Mouse (Mus musculus) urinary bladder, postnatal 4 days (tissue): Measurements from ENCODE around the gene Garnl3.
A peak's percentile ranks its signal among the peaks of the same experiment; 100 is the strongest.

Experiments
- DNase-seq, 2 experiments: peaks; one replicate each; pipeline ENCODE4 v3.0.0; 2021 to 2022; ENCODE audit warnings: low spot score in 2 of 2

The Garnl3 gene

DNA sequence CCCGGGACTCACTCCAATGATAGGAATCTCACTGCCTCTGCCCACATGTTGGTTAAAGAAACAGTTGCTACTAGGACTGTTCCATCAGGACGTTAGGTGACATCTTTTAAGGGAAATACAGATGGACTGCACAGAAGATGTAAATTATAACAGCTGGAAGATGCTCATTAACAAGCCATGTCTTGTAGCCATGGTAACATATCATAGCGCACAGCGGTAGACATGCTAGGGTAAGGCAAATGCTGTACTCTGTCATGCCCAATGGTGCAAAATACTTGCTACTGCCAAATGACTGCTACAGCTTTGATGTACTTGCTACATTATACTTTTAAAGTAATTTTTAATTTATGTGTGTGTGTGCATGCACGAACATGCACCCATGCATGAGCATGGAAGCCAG is 154.3 kb downstream of the Garnl3 start:
- no peak for DNase-seq

DNA sequence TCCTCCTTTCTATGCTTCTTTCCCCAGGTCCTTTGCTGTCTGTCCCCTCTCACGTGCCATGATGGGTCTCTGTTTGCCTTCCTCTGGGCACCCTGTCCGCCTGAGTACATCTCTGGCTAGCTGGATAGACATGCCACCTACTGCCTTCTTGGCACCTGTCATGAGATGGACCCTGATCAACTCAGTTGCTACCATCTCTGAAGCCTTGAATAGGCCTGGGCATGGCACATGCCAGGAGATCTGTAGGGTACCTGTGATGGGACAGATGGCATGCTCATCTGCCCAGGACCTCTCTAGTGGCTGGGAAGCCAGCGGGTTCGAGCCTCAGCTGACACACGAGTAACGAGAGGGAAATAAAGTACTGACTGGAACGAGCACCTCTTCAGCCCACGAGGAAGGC is 157.2 kb downstream of the Garnl3 start:
- DNase-seq, result no peak

DNA sequence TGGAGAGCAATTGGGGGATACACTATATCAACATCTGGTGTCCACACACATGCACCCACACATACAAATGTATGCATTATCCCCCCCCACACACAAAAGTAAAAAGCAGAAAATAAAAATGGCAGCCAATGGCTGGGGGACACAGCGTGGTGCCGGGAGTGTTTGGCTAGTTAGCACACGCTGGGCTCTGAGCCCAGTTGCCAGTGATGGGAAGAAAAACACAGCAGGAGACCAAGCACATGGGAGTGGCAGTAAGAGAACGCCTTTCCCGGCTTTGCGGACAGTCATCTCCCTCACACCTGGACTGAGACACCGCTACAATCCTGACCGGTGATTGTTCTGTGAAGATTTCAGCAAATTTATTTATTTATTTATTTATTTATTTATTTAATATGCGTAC is 160.2 kb downstream of the Garnl3 start:
- DNase-seq, result no peak

DNA sequence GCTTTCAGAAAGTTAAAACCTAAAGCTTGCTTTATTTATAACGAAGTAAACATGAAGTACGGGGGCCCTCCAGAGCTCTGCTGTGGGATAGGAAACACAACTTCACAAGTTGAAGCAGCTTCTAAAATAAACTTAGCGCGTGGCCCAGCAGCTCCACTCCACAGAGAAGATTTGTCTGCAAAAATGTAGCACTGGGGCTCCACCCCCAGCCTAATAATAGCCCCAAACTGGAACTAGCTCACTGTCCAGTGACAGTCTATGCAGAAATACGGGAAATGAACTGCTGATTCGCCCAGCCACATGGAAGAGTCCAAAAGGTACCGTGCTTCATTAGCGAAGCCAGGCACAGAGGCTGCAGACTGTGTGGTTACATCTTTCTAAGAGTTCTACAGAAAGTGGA is 162.1 kb downstream of the Garnl3 start:
- no peak for DNase-seq

DNA sequence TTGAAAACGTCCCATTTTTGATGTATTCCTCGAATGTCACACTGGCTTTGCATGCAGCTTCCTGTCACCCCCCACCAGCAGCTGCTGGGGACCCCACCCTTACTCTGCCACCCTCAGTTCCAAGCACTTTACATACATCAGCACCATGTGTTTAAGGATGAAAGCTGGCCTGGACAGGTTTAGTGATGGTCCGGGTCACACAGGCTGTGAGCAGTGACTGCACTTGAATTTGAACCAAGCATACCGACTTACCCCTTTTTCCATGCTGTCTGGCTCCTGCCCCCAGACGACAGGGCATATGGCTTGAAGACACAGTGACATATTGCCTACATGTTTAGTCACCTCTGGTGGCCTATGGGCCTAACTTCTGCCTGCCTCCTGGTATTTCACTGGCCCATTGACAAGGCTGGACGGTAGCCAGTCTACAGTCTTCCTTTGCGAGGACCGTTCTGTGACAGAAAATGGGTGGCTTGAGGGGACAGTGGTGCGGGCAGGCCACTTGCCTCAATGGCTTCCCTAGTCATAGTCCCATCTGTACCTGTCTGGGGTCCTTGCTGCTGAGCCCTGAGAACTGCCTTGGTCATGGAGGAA is 163.3 kb downstream of the Garnl3 start:
- no peak for DNase-seq

DNA sequence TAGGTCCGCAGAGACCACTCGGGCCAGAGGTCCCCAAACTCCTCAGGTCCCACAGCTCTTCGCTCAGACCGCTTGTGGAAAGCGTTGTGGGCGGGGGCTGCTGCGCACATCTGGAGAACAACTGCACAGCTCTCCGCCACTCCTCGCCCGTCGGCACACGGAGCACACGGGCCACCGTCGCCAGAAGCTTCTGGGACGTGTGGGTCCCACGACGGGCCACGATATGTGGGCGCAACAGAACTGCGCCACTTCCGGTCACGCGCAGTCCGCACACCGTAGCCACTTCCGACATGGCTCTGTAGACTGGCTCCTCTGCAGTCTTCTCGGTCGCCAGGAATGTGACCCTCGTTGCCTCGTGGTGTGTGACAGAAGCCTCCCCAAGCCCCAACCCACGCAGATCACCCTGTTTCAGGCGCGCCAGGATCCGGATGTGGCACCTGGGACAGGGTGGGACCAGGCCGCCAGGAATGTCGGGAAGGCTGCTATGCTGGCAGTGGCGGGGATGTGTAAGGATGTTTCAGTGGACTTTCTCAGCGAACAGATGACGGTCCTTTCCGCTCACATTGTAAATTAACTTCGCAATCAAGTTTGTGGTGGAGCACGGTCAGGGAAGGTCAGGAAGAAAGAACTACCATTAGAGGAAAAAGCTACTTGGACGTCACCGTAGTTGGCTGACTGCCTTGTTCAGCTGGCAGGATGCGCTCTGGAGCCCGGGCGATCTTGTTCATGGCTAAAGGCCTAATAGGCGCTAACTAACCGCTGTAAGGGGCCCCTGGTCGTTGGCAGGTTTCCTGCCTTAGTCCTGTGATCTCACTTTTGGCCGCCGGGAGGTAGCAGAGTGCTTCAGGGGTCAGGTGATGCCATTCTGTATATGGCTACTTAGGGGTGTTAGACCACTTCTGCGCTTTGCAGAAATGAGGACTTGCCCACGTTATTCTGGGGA is 164.5 kb downstream of the Garnl3 start:
- peak; percentile 77 to 84 for DNase-seq

DNA sequence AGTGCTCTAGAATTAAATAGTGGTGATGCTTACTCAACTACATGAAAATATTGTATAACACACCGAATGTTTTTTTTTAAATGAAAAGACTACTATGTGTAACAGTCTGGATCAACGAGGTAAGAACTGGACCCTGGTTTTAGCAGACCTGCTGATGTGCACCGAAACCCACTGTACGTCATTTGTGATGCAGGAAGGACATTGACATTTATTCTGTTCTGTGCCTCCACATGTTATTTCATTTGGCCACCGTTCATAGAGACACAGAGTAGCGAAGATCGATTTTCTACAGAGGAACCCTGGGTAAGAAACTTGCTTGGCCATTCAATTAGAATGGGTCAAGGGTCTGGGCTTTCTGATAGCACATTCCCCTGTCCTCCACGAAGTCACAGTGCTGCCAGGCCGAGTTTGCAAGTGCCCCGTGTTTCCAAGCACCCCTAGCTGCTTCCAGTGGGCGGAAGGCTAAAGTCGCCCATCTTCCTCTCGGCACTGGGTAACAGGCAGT is 165.2 kb downstream of the Garnl3 start:
- no peak for DNase-seq

DNA sequence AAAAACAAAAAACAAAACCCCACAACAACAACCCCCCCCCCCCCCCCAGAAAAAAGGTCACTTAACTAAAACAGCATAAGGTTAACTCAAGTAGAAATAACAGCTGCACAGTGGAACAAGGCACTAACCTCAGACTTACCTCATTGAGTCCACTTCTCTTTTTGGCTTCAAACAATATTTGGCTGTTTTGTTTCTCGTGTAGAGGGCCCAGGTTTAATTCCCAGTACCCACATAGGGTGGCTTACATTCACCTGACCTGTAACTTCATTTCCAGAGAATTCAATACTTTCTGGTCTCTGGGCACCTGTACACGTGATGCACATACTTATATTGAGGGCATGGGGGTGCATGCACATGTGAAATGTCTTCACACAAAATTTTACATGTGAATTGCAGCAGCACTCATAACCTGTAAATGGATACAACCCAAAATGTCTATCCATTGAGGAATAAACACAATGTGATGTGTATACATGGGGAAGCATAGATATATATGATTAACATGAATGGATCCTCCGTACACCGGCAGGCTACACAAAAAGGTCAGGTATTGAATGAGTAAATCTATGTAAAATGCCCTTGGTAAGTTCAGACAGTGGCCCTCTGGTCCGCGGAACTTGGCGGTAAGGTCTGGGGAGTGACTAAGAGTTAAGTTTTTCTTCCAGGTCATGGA is 165.8 kb downstream of the Garnl3 start:
- DNase-seq, result no peak

DNA sequence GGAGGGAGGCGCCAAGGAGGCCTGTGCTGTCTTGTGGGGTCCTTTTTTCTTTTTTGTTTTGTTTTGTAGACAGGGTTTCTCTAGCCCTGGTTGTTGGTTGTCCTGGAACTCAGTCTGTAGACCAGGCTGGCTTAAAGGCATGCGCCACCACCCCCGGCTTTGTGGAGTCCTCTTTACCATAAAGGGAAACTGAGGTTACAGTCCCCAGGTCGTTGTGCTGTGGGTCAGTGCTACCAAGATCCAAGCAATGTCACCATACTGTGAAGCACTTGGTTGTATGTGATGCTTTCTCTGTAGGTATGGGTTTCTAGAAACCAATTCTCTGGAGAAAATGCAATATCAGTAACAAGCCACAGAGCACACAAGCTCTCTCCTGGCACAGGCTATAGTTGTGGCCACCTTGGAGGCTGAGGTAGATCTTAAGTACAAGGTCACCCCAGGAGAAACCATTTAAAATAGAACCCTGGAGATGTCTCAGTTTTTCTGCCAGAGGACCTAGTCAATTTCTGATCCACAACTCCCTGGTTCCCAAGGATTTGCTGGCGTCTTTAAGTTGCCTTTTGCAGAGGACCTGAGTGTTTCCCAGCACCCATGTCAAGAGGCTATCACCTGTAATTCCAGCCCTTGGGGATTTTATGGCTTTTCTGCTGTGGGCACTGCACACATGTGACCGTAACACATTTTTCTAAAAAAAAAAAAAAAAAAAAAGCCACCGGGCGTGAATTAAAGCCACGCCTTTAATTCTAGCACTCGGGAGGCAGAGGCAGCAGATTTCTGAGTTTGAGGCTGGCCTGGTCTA is 166.6 kb downstream of the Garnl3 start:
- DNase-seq, result no peak

DNA sequence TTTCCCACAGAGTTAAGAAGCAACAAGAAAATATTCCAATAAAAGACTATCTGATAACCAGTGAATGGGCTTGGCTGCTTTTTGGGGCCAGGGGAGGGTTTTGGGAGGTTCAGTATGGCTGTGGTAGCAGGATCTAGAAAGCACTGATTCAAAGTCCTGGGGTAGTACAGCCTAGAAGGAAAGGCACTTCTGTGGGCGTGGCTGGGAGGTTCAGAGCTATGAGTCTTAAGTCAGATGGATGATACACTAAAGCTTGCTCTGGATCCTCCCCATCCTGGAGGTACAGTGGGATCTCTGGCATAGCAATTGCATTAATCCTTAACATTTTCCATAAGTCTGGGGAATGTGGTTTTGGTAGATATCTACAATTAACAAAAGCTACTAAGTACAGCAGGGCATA is 167.5 kb downstream of the Garnl3 start:
- no peak for DNase-seq

DNA sequence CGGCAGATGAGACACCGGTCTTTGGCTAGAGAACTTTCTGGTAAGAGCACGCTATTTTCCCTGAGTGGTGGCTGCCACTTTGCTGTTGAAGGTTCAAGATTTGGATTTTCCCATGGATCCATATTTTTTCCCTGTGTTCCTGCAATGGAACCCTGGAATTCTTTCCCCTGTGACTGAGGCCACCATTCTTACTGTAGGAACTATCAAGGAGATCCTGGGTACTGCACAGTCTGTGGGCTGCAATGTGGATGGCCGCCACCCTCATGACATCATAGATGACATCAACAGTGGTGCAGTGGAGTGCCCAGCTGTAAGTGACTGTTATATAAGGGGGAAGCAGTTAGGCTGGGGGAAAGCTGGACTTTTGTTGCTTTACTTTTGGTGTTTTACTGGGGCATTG is 167.9 kb downstream of the Garnl3 start:
- no peak for DNase-seq

DNA sequence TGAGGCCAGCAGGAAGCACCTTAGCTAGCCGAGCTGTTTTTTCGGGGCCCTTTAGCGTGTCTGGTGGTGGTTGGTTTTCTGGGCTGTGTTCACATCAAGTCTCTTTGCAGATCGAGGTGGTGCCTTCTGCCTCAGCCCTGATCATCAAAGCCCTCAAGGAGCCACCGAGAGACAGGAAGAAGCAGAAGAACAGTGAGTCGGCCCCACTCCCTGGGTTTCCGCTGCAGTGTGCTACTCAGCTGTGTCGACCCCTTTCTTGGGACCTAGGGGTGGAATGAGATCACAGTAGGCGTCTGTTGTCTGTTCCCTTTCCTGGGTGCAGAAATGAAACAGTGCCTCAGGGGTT is 168.6 kb downstream of the Garnl3 start:
- DNase-seq, result no peak

DNA sequence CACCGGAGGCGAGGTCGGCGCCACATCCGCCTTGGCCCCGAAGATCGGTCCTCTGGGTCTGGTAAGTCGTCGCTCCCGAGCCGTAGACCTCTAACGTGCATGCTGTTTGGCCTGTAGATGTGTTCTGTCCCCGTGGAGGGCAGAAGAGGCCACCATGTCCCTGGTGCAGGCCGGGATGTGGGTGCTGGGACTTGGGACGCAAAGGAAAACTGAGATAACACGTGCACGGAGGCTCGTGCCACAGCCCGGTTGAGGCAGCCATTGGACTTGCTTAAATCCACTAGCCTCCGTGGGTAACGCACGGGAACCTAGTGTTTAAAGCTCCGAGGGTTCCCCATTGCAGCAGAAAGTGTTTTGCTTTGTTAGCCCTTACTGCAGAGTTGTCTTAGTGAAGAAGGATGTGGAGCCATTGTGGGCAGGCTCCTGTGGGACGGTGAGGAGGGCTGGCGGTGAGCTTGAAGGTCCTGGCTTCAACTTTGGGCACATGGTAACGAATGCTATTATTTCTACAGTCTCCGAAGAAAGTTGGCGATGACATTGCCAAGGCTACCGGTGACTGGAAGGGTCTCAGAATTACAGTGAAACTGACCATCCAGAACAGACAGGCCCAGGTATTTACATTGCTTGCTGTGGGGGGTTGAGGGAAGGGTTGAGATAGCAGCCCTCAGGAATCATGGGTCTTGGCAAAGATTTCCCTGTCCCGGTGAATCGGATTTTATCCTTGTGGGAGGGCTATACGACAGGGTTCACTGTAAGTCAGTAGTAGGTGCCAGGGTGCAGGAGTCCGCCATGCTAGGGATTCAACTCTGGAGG is 169.2 kb downstream of the Garnl3 start:
- DNase-seq, result peak in 1 of 2 experiments; percentile 38

DNA sequence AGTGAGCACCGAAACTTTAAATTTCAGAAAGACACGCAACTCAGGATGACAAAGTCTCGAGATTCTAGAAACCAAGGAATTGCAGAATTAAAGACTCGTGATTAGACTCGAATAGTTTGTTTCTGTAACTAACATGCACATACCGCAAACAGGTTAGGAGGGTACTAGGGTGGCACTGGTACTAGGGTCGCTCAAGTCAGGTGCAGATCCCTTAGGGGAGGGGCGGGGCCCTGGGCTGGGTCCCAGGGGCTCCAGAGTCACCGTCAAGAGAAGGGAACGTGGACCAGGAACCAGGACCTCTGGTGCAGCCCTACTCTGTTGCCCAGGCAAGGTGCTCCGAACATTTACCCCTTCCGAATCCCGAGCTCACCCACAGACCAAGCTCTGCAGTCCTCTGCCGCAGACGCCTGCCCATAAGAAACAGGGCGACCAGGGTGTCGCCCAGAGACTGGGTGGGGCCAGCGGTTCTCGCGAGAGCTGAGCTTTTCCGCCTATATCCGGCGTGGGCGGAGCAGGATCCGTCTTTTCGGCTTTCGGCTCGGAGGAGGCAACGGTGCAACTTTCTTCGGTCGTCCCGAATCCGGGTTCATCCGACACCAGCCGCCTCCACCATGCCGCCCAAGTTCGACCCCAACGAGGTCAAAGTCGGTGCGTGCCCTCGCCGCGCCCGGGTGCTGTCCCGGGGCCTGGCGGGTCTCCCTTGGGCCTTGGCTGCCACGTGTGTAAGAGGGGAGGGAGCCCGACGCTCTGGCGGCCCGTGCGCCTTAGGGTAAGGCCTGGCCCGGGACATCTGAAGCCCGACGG is 170.1 kb downstream of the Garnl3 start, which contains the start of the genes Rpl12 and Lrsam1:
TSS of gene Rpl12 (plus strand) at position 368 of the 804 bp plus-strand sequence.
TSS of gene Lrsam1 (minus strand) at position 423 of the 804 bp plus-strand sequence.
- DNase-seq, result peak; percentile 92 to 95

DNA sequence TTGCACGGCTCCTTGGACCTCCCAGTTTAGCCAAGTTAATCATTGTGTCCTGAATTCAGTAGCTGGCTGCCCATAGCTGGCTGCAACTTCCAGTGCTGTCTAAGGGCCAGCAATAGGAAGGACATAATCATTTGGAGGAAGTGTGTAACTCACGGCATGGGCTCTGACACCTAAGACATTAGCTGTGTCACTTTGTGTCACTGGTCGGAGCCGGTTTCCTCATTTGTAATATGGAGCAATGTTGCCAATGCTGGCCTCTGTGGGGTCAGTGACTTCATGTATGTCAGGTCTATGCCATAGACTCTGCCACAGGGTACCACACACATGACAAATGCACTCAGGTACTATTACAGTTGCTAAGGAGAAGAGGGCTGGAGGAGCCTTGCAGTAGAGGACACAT is 171.2 kb downstream of the Garnl3 start:
- DNase-seq, result no peak

DNA sequence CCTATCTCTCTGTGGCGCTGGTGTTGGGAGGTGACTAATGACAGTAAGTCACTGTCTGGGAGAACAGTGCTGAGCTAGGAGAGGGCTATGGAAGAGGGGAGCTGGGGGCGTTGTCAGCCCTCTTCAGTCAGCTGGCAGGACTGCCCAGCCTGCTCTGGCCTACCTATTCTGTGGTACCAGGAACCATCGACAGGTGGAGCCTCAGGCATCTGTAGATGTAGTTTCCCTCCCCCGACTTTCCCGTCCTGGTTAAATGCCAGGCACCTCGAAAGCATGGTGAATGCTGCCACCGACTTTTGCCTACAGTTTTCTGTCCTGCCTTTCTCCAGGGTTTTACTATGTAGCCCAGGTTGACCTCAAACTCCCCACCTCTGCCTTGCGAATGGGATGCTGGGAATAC is 174.1 kb downstream of the Garnl3 start:
- no peak for DNase-seq

DNA sequence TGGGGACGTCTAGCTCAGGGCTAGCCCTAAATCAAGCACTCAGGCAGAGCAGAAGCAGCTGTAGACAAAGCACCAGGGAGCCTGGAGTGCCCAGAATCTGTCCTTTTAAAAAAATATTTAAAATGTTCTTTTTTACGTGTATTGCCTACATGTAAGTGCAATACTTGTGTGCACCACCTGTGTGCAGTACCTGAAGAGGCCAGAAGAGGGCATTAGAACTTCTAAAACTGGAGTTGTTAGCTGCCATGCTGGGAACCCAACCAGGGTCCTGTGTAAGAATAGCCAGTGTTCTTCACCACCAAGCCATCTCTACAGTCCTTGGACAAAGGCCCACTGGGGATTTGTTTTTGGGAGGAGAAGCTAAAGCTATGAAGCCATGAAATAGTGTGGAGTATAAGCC is 176.9 kb downstream of the Garnl3 start:
- DNase-seq, result no peak

DNA sequence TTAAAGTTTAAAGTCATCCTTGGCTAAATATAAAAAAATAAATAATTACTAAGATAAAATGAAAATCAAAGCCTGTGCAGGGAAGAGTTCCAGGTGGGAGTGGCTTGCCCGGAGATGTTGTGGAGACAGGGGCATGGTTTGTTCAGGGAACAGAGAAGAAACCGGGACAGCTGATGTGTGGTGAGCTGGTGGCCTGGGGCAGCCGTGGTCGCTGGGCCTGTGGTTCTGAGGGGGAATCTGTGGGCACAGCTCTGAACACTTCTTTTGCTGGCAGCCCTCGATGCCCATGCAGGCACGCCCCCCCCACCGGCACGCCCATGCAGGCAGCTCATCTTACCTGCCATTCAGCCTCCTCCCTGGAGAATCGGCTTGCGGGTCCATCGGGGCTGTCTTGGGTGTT is 184.0 kb downstream of the Garnl3 start:
- DNase-seq, result no peak

DNA sequence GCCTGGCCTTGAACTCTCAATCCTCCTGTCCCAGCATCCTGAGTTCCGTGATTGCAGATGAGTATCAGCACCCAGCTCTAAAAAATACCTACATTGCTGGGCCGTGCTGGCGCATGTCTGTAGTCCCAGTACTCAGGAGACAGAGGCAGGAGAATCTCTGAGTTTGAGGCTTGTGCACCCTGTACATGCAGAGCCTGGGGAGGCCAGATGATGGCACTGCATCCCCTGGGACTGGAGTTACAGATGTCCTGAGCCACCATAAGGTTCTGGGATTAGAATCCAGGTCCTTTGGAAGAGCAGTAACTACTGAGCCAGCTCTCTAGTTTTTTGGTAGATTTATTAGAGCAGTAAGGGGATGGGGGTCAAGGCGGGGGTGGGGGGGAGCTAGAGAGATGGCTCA is 191.0 kb downstream of the Garnl3 start:
- DNase-seq, result no peak

DNA sequence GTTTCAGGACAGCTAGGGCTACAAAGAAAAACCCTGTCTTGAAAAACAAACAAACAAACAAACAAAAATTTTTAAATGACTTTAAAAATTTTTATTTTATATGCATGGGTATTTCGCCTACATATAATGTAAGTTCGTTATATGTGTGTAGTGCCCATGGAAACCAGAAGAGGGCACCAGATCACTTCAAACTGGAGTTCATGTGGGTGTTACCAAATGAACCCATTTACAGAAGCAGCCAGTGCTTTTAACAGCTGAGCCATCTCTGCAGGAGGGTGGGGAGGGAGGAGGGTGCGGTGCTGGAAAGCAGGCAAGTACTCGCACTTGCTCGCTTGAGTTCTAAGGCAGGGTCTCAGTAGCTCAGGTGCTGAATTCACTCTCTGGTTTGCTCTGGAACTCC is 192.0 kb downstream of the Garnl3 start:
- DNase-seq, result no peak
